Mouse (Mus musculus) CH12.LX (cell line): ENCODE measurements around the gene Ncoa3.

Experiments
- CTCF ChIP-seq, 2 experiments: IDR thresholded peaks in 1 of 2; conservative IDR thresholded peaks in 1 of 2; 2 replicates each; pipeline ENCODE4 v1.5.1; 2011 to 2012; ENCODE audit warnings: low read depth in 2 of 2, low read length in 2 of 2, improper control_type of control experiment in 1 of 2, inconsistent platforms in 1 of 2, mild to moderate bottlenecking in 1 of 2, moderate library complexity in 1 of 2
- E2F4 ChIP-seq: IDR thresholded peaks from 2 replicates; pipeline ENCODE4 v1.6.1; 2011; ENCODE audit warnings: low read depth, low read length, improper control_type of control experiment; ENCODE audit not compliant: insufficient replicate concordance
- MAZ ChIP-seq: IDR thresholded peaks from 2 replicates; pipeline ENCODE4 v1.6.1; 2012; ENCODE audit warnings: low read depth, mild to moderate bottlenecking, inconsistent platforms, low read length, improper control_type of control experiment, moderate library complexity
- MYC ChIP-seq: IDR thresholded peaks from 2 replicates; pipeline ENCODE4 v1.6.1; 2011; ENCODE audit warnings: low read depth, mild to moderate bottlenecking, improper control_type of control experiment, low read length
- NRF1 ChIP-seq: IDR thresholded peaks from 2 replicates; pipeline ENCODE4 v1.6.1; 2014; ENCODE audit warnings: low read depth, mild to moderate bottlenecking, inconsistent platforms, low read length, improper control_type of control experiment, moderate library complexity
- POLR2A ChIP-seq: IDR thresholded peaks from 2 replicates; pipeline ENCODE4 v1.6.1; 2011; ENCODE audit warnings: low read depth, mild to moderate bottlenecking, improper control_type of control experiment, low read length
- USF2 ChIP-seq: conservative IDR thresholded peaks from 2 replicates; pipeline ENCODE4 v1.6.1; 2011; ENCODE audit warnings: low read depth, low read length, improper control_type of control experiment
- ZC3H11A ChIP-seq: IDR thresholded peaks from 2 replicates; pipeline ENCODE4 v1.6.1; 2012; ENCODE audit warnings: low read depth, mild to moderate bottlenecking, inconsistent platforms, low read length, improper control_type of control experiment

GRCm38 (mm10) chr2:166001362-166001761 is 8.9 kb downstream of the Ncoa3 start:
- TF ChIP-seq ZC3H11A: no peak
- no peak for TF ChIP-seq E2F4
- TF ChIP-seq POLR2A: no peak
- TF ChIP-seq CTCF (conservative IDR thresholded peaks at IDR 0.05 in 1 of 2, IDR thresholded peaks at IDR 0.05 in 1 of 2; ENCODE audit: low read depth in 2 of 2, low read length in 2 of 2): no peak
- TF ChIP-seq USF2: no peak
- no peak for TF ChIP-seq MAZ
- TF ChIP-seq MYC: no peak
- TF ChIP-seq NRF1: no peak
